Mouse (Mus musculus): ENCODE data around the gene Glb1.

DNA sequence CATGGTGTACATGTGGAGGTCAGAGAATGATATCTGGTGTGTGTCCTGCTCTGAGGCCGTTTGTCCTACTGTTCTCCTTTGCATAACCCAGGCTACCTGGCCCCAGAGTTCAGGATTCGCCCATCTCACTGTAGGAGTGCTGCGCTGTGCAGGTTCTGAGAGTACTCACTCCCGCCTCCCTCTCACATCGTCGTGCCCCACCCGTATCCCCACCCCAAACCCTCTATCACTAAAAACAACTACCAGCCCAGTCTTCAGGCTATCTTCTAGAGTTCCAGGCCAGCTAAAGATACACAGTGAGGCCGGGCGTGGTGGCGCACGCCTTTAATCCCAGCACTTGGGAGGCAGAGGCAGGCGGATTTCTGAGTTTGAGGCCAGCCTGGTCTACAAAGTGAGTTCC lies 1.2 kb upstream of the Glb1 start:
- TF ChIP-seq CTCF (conservative IDR thresholded peaks at IDR 0.05; ENCODE audit: insufficient read depth, insufficient read length, low read depth, low read length) = no peak
- TF ChIP-seq POLR2A (IDR thresholded peaks at IDR 0.05; ENCODE audit: low read depth, low read length) = no peak

All from kidney, adult 2 months (tissue).